Mouse (Mus musculus) regulatory T cell (primary cell): ENCODE data around the gene Ift43.

Experiments used
- in situ Hi-C: fragments of 300-600 bp; cut with MboI, MseI; formaldehyde crosslinking; loops from one replicate; pipeline ENCODE4 v1.15.1; 2025; ENCODE audit warnings: high pct_unique_total_duplicates

Ift43 gene

GRCm38 (mm10) chr12:86128122-86128521 is 45.8 kb downstream of the Ift43 start:
- in situ Hi-C loops: loop anchor here (5.0 kb wide), 1 partner anchor 274 kb away; no protein-coding TSS in a partner anchor

DNA sequence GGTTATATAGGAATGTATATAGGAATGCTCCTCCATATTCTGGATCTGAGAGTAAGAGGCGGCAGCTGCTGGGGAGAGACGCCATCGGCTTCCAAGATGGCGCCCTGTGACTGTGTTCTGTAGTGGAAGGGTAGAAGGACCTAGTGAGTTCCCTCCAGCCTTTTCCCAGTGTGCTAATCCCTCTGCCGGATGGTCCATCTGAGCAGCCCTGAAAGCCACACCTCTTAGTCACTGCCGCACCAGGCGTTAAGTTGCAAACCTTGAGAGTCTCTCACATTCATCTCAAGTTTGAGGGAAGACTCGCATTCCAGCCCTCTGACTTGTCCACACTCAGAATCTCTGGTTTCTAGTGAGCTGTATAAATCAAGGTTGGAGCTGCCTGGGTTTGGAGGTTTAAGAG is 46.7 kb downstream of the Ift43 start:
- in situ Hi-C loops: loop anchor here (5.0 kb wide), 1 partner anchor 273 kb away; no protein-coding TSS in a partner anchor

- in situ Hi-C loops: loop anchor here (5.0 kb wide), 2 partner anchors 178 to 273 kb away; no protein-coding TSS in a partner anchor
These were observed 47.4 kb downstream of the Ift43 start for GRCm38 (mm10) chr12:86129696-86130095.

DNA sequence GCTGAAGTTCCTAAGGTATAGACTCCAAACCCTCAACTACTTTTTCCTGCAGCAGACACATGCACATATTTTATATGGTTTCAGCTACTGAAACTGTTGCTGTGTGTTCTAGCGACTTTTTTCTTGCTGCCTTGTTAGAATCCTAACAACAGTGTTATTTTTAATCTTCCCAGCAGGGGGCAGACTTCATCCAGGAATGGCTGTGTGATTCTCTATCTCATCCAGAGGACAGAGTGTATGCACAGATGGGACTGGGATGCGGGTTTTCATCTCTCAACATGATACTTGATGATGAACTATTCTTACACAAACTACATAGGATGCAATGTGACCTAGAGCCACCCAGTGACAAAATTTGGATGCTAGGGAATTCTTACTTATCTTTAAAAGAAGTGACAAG is 50.5 kb downstream of the Ift43 start:
- in situ Hi-C loops: loop anchor here (5.0 kb wide), 1 partner anchor 175 kb away; no protein-coding TSS in a partner anchor

- in situ Hi-C loops: no loop called here
These were observed 53.4 kb downstream of the Ift43 start for GRCm38 (mm10) chr12:86135691-86136090.

- in situ Hi-C loops: no loop called here
These were observed 56.4 kb downstream of the Ift43 start for GRCm38 (mm10) chr12:86138696-86139095.

DNA sequence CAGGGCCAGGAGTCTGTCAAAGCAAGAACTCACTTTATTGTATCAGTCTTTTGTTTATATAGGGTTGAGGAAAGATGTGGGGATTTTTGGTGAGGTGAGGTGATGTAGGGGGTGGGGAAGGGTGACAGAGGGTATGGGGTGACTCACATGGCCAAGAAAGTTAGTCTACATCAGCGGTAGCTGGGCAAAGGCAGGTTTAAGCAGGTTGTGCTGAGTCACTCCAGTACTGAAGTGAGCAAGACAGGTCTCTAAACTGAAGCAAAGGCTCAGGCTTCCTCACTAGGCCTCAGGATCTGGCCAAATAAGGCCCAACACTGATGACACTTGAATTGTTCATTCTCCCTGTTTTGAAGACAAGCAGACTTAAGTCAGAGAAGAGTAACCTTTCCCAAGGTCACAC is 60.0 kb downstream of the Ift43 start:
- in situ Hi-C loops: no loop called here

- in situ Hi-C loops: no loop called here
These were observed 63.9 kb downstream of the Ift43 start for GRCm38 (mm10) chr12:86146246-86146645.

- in situ Hi-C loops: no loop called here
These were observed 65.9 kb downstream of the Ift43 start for GRCm38 (mm10) chr12:86148271-86148670.

- in situ Hi-C loops: no loop called here
These were observed 66.7 kb downstream of the Ift43 start for GRCm38 (mm10) chr12:86149087-86149486.

GRCm38 (mm10) chr12:86151941-86152340 is 69.6 kb downstream of the Ift43 start:
- in situ Hi-C loops: no loop called here

- in situ Hi-C loops: no loop called here
These were observed 71.0 kb downstream of the Ift43 start for GRCm38 (mm10) chr12:86153213-86153957.

- in situ Hi-C loops: no loop called here
These were observed 72.8 kb downstream of the Ift43 start for GRCm38 (mm10) chr12:86155176-86155575.

- in situ Hi-C loops: no loop called here
These were observed 74.8 kb downstream of the Ift43 start for GRCm38 (mm10) chr12:86157166-86157565.

DNA sequence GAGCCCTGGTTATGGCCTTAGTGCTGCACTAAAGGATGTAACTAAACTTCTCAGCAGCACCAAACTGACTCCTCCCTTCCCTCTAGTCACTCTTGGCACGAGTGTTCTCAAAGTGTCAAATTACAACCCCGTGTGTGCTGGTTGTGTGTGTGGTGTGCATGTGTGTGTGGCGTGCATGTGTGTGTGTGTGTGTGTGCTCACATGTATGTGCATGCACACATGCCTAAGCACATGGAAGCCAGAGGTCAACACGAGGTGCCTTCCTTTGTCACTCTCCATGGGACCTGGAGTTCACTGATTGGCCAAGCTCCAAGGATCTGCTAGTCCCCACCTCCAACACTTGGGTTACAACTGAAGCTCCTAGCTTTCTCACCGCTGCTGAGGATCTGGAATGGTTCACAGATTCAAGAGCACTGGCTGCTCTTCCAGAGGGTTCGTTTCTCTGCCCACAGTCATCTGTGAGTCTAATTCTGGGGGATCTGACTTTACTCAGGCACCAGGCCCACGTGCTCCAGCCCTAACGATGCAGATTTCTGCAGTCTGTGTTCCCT is 75.6 kb downstream of the Ift43 start:
- in situ Hi-C loops: no loop called here

- in situ Hi-C loops: no loop called here
These were observed 76.5 kb downstream of the Ift43 start for GRCm38 (mm10) chr12:86158689-86159483.

DNA sequence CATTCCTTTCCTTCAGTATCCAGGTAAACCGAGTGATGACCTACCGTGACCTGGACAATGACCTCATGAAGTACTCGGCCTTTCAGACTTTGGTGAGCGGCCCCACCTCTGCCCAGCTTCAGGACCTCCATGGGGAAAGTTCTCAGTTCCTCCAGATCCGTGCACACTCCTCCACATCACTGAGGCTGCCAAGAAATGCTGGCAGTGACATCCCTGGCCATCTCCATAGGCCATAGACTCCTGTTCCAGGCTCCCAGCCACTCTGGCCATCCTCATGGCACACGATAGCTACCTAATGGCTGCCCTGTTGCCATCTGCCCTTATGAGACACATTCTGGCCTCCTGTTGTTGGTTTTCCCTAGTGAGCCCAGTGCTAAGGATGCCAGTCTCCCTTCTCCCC is 79.1 kb downstream of the Ift43 start:
- in situ Hi-C loops: no loop called here

- in situ Hi-C loops: no loop called here
These were observed 79.6 kb downstream of the Ift43 start for GRCm38 (mm10) chr12:86161942-86162341.

- in situ Hi-C loops: no loop called here
These were observed 80.8 kb downstream of the Ift43 start for GRCm38 (mm10) chr12:86162890-86163816.

- in situ Hi-C loops: no loop called here
These were observed 83.9 kb downstream of the Ift43 start for GRCm38 (mm10) chr12:86166244-86166643.

DNA sequence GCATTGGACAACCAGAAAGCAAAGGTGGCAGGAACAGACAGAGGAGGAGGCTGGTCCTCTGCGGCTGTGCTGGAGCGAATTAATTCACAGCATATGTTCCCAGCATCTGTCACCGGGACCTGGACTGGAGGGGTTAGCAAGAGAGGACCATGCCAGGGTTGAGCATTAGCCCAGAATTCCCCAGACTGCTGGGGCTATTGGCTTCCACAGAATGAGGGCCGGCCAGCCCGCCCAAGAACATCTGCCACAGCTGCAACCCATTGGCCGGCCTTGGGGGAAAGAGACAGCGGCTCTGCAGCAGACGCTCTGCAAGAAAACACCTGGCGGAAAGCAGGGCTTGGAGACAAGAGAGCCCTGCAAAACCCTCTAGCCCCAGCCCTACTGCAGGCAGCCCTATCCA is 84.7 kb downstream of the Ift43 start:
- in situ Hi-C loops: no loop called here
